Mouse (Mus musculus) megakaryocyte, embryonic 14.5 days (primary cell): Measurements from ENCODE around the gene Sh3kbp1.

ENCODE experiments used
- FLI1 ChIP-seq: IDR thresholded peaks from 2 replicates; pipeline ENCODE4 v1.6.1; 2012; ENCODE audit warnings: low read length, inconsistent platforms, mixed read lengths
- GATA1 ChIP-seq: IDR thresholded peaks from 3 replicates; pipeline ENCODE4 v1.6.1; 2012; ENCODE audit warnings: mixed read lengths, low read length, inconsistent platforms, borderline replicate concordance

- TF ChIP-seq FLI1 = no peak
- no peak for TF ChIP-seq GATA1
These were observed 301.1 kb downstream of the Sh3kbp1 start for GRCm38 (mm10) chrX:159928165-159928564.
